Mouse (Mus musculus) testis, adult 2 months (tissue): ENCODE results near the gene Scyl2. TPM values are rescaled to one million over a fixed set of nuclear protein-coding genes. Genes with fewer than 3 reads are reported as not detected.

Experiments
- H3K27ac ChIP-seq: fragments of 200-500 bp; 2 replicates; pipeline ENCODE4 v1.5.1; 2012; ENCODE audit warnings: low read depth, low read length; ENCODE audit not compliant: control insufficient read depth, insufficient read depth
- H3K27me3 ChIP-seq: fragments of 200-500 bp; 2 replicates; pipeline ENCODE4 v1.6.1; 2012; ENCODE audit warnings: mild to moderate bottlenecking, low read length, moderate library complexity; ENCODE audit not compliant: control insufficient read depth, insufficient read depth
- H3K36me3 ChIP-seq: fragments of 200-500 bp; 2 replicates; pipeline ENCODE4 v1.6.1; 2012; ENCODE audit warnings: mild to moderate bottlenecking, low read length; ENCODE audit not compliant: control insufficient read depth, insufficient read depth
- H3K4me1 ChIP-seq: fragments of 200-500 bp; 2 replicates; pipeline ENCODE4 v1.6.1; 2012; ENCODE audit warnings: low read length; ENCODE audit not compliant: control insufficient read depth, insufficient read depth
- H3K4me3 ChIP-seq: fragments of 200-500 bp; 2 replicates; pipeline ENCODE4 v1.5.1; 2012; ENCODE audit warnings: low read depth, mild to moderate bottlenecking, low read length, moderate library complexity, mixed read lengths; ENCODE audit not compliant: control insufficient read depth
- CTCF ChIP-seq: fragments of 200-500 bp; IDR thresholded peaks from 2 replicates; pipeline ENCODE4 v1.5.1; 2012; ENCODE audit warnings: low read depth, mild to moderate bottlenecking, inconsistent platforms, low read length, moderate library complexity; ENCODE audit not compliant: control insufficient read depth, insufficient read depth, insufficient replicate concordance
- POLR2A ChIP-seq: fragments of 200-500 bp; IDR thresholded peaks from 2 replicates; pipeline ENCODE4 v1.6.1; 2012; ENCODE audit warnings: low read depth, mild to moderate bottlenecking, inconsistent platforms, low read length, moderate library complexity; ENCODE audit not compliant: control insufficient read depth
- polyA plus RNA-seq: library from polyadenylated mRNA; depleted of rRNA; stranded (reverse); fragments of >200 nt; gene quantifications from 2 replicates; pipeline ENCODE4 v1.2.3, GENCODE M21; 2012; rRNA removed

Scyl2 gene
- polyA plus RNA-seq, 1 experiment = 14.8 TPM

DNA sequence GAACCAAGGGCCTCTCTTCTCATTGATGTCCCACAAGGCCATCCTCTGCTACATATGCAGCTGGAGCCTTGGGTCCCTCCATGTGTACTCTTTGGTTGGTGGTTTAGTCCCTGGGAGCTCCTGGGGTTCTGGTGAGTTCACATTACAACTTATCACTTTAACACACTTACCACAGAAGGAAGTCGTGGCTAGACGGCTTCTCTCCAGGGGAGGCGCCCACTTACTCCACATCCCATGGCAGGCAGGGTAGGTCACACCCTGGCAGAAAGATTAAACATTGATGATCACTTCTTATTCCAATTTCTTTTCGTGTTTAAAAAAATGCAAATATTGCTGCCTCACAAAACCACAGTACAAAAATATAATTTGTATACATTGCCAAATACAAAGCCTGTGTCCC, 88.8 kb downstream of the Scyl2 start:
- no peak overlapping the region for H3K4me3 ChIP-seq
- 0 out of 2 replicates have a peak, but pooled peaks cover 2% of the 10 kb centered on the region for H3K4me1 ChIP-seq
- H3K27ac ChIP-seq = no peak overlapping the region
- TF ChIP-seq POLR2A = no peak
- TF ChIP-seq CTCF = no peak
- H3K36me3 ChIP-seq = no peaks in the 10 kb centered on the region
- no peaks in the 10 kb centered on the region for H3K27me3 ChIP-seq

- Histone ChIP-seq H3K4me3 (no peak overlapping the region), H3K36me3 (no peaks in the 10 kb centered on the region), H3K27me3 (no peaks in the 10 kb centered on the region), H3K27ac (no peak overlapping the region), H3K4me1 (0 out of 2 replicates have a peak, but pooled peaks cover 2% of the 10 kb centered on the region)
- no peak for TF ChIP-seq CTCF
- TF ChIP-seq POLR2A = no peak
Observed at GRCm38 (mm10) chr10:89595935-89596334, 90.2 kb downstream of the Scyl2 start.

DNA sequence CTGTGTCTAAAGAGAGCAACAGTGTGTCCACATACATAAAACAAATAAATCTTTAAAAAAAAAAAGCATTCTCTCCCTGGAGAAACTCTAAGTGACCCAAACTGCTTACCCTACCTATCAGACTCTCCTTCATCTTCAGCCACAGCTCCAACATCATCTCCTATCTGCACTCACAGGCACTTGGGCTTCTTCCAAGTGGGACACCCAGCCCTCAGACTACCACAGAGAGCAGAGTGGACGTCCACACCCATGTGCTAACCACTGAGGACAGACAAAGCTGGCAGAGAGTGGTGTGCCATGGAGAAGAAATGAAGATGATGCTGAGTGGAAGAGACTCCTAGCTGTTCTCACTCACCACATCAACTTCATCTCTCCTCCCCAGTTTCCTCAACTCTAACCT, 90.6 kb downstream of the Scyl2 start:
- H3K27ac ChIP-seq = no peak overlapping the region
- no peak for TF ChIP-seq CTCF
- no peak for TF ChIP-seq POLR2A
- H3K27me3 ChIP-seq = no peaks in the 10 kb centered on the region

GRCm38 (mm10) chr10:89594309-89594708, 91.8 kb downstream of the Scyl2 start:
- H3K4me1 ChIP-seq = 0 out of 2 replicates have a peak, but pooled peaks cover 2% of the 10 kb centered on the region
- no peak overlapping the region for H3K27ac ChIP-seq
- no peaks in the 10 kb centered on the region for H3K36me3 ChIP-seq
- no peak overlapping the region for H3K4me3 ChIP-seq
- TF ChIP-seq CTCF = no peak
- no peak for TF ChIP-seq POLR2A
- no peaks in the 10 kb centered on the region for H3K27me3 ChIP-seq

More for the DNA sequence above, 90.6 kb downstream of the Scyl2 start:
- Histone ChIP-seq H3K4me1 (0 out of 2 replicates have a peak, but pooled peaks cover 2% of the 10 kb centered on the region), H3K36me3 (no peaks in the 10 kb centered on the region), H3K4me3 (no peak overlapping the region)

- no peak overlapping the region for H3K4me3 ChIP-seq
- no peak overlapping the region for H3K27ac ChIP-seq
- no peaks in the 10 kb centered on the region for H3K36me3 ChIP-seq
- H3K27me3 ChIP-seq = no peaks in the 10 kb centered on the region
- 0 out of 2 replicates have a peak, but pooled peaks cover 2% of the 10 kb centered on the region for H3K4me1 ChIP-seq
- TF ChIP-seq CTCF (no peak), POLR2A (no peak)
Observed at GRCm38 (mm10) chr10:89592797-89593196, 93.3 kb downstream of the Scyl2 start.

DNA sequence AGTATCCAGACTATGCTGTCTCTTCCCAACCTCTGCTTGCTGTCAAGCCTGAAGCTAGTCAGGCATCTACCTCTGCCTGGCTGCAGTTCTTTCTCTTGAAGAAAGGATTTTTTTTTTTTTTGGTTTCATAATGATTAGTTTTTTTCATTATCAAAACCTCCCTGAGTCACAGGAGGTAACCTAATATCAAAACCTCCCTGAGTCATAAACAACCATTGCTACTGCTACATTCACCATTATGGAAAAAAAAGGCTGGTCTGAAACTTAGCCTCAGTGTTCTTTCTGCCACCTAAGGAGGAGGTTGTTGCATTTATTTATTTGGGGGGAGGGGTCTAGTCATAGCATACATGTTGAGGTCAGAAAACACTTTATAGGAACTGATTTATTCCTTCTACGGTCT, 96.2 kb downstream of the Scyl2 start:
- no peak overlapping the region for H3K27ac ChIP-seq
- TF ChIP-seq CTCF (no peak), POLR2A (no peak)
- H3K36me3 ChIP-seq = no peaks in the 10 kb centered on the region
- no peak overlapping the region for H3K4me3 ChIP-seq
- 0 out of 2 replicates have a peak, but pooled peaks cover 2% of the 10 kb centered on the region for H3K4me1 ChIP-seq
- no peaks in the 10 kb centered on the region for H3K27me3 ChIP-seq

Other genes with a start within 250 kb of the Scyl2 start
- 0.42 TPM in 2 replicates for gene Gas2l3, start 242.3 kb downstream of the Scyl2 start, polyA plus RNA-seq
- gene Nr1h4, start 152.7 kb downstream of the Scyl2 start, polyA plus RNA-seq = 0.05 and 0.26 TPM in 2 replicates
- 0.41 and 0.47 TPM in 2 replicates for gene Slc17a8, start 65.0 kb downstream of the Scyl2 start, polyA plus RNA-seq
- gene Actr6, start 46.0 kb upstream of the Scyl2 start, polyA plus RNA-seq = 7.4 and 9.0 TPM in 2 replicates
- gene Uhrf1bp1l, start 58.7 kb upstream of the Scyl2 start, polyA plus RNA-seq = 43.0 and 43.2 TPM in 2 replicates
- 1.6 and 1.9 TPM in 2 replicates for gene Anks1b, start 187.2 kb upstream of the Scyl2 start, polyA plus RNA-seq